11 mouse cellular contexts compared by ENCODE assay signal in the genomic region with DNA sequence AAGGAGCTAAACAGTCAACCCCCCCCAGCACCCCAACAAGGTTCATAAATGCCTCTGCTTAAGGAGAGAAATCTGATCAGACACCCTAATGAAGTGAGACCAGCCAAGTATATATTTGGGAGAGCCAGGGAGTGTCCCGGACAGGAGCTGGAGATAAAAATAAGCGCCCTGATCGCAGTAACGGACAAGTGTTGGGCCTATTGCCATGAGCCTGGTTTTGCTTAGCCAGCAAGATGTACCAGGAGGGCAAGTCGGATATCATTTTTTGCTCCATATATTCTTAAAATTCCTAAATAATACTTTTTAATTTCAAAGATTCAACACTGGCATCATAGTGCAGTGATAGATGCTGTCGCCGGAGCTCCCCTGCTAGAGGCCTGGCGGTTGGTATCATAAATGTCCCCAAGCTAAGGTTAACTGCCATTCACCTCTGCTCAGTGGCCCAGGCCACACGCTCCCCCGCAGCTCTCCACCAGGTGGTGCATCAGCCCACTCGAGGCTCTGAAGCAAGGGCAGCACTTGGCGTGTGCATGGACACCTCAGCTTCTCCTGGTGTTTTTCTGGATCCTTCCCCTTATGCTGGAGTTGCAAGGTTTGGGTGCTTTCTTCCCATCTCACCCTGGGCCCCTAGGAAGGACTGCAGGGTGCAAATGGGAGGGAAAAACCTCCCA. TPM values are rescaled to one million over a fixed set of nuclear protein-coding genes. Genes with fewer than 3 reads are reported as not detected.
DNase-seq lines count a peak whose midpoint lies in the region; ATAC-seq and TF ChIP-seq lines count a peak whose summit lies in the region.
"Had no signal": no experiment of that assay in that cellular context is flagged by ENCODE, and none has a peak within 500 bp of the region (broad histone marks: within the 10 kb centered on the region; RNA-seq: fewer than 3 reads in every experiment).

No protein-coding gene starts in this region.

- peak in 1 of 2 experiments; percentile 26 for DNase-seq in heart, adult 2 months
- DNase-seq in 416B (ENCODE audit: low read depth) = peak; percentile 45
- DNase-seq in liver, embryonic 14.5 days (ENCODE audit: low read depth in 3 of 3, low spot score in 3 of 3) = no peak
- no peak for DNase-seq in ovary, adult 18-20 months (ENCODE audit: low spot score)
- no peak for DNase-seq in layer of hippocampus, adult 9-10 months (ENCODE audit: low spot score)
- no peak for DNase-seq in layer of hippocampus, postnatal 36 days
- DNase-seq: lung, postnatal 10 days had no signal

- H3K4me2 ChIP-seq in heart, embryonic 11.5 days = no peak overlapping the region
- no peak overlapping the region for H3K4me2 ChIP-seq in liver, embryonic 14.5 days (ENCODE audit: low read depth)
- H3K4me2 ChIP-seq: hindbrain, embryonic 15.5 days had no signal

- TF ChIP-seq POLR2A in heart, adult 2 months (IDR thresholded peaks at IDR 0.05; ENCODE audit: insufficient read depth, low read depth, low read length) = no peak
- TF ChIP-seq POLR2A in bone marrow, adult 2 months (IDR thresholded peaks at IDR 0.05; ENCODE audit: borderline replicate concordance, control insufficient read depth, low read depth, low read length) = no peak

- H3K79me2 ChIP-seq in heart, adult 2 months (replicated peaks; ENCODE audit: control insufficient read depth, insufficient read depth, low read length) = no peaks in the 10 kb centered on the region

- no peak for ATAC-seq in heart, embryonic 11.5 days (replicated peaks; ENCODE audit: insufficient number of reproducible peaks, low FRiP score, low TSS enrichment)
- ATAC-seq in liver, embryonic 14.5 days (ENCODE audit: insufficient read depth) = no peak

- H3K27me3 ChIP-seq in heart, adult 2 months (ENCODE audit: control insufficient read depth, insufficient read depth, low read length) = peaks cover 5% of the 10 kb centered on the region
- H3K27me3 ChIP-seq in heart, embryonic 11.5 days (ENCODE audit: control insufficient read depth, insufficient read depth, low read length) = peaks cover 13% of the 10 kb centered on the region
- peaks cover 21% of the 10 kb centered on the region for H3K27me3 ChIP-seq in liver, embryonic 14.5 days (ENCODE audit: control insufficient read depth, insufficient read depth, low read length)

- no peak overlapping the region for H3K27ac ChIP-seq in heart, adult 2 months
- H3K27ac ChIP-seq in heart, embryonic 11.5 days (ENCODE audit: low read depth, low read length) = no peak overlapping the region
- H3K27ac ChIP-seq in bone marrow, adult 2 months (ENCODE audit: control insufficient read depth, insufficient read depth, low read depth, low read length, poor library complexity) = no peak overlapping the region
- no peak overlapping the region for H3K27ac ChIP-seq in liver, embryonic 14.5 days
- H3K27ac ChIP-seq: hindbrain, embryonic 15.5 days had no signal

- peak; percentile 47 for TF ChIP-seq CTCF in heart, adult 2 months (IDR thresholded peaks at IDR 0.05)
- peak; percentile 66 for TF ChIP-seq CTCF in bone marrow, adult 2 months (IDR thresholded peaks at IDR 0.05; ENCODE audit: control insufficient read depth, insufficient read depth, low read length)
- TF ChIP-seq CTCF in liver, embryonic 14.5 days (IDR thresholded peaks at IDR 0.05; ENCODE audit: low read depth) = peak; percentile 73

- TF ChIP-seq EP300 in heart, adult 2 months (IDR thresholded peaks at IDR 0.05; ENCODE audit: insufficient read depth, low read depth, low read length) = no peak
- no peak for TF ChIP-seq EP300 in liver, embryonic 14.5 days (IDR thresholded peaks at IDR 0.05; ENCODE audit: low read depth)

- H3K9me3 ChIP-seq in heart, embryonic 11.5 days (replicated peaks; ENCODE audit: control insufficient read depth, low read length) = no peaks in the 10 kb centered on the region
- no peaks in the 10 kb centered on the region for H3K9me3 ChIP-seq in liver, embryonic 14.5 days (ENCODE audit: control insufficient read depth, low read length)
- H3K9me3 ChIP-seq: hindbrain, embryonic 15.5 days had no signal

- intact Hi-C loops in heart, adult 2 months (cut with DNase I) = no loop called here

- no peaks in the 10 kb centered on the region for H3K4me1 ChIP-seq in heart, adult 2 months (ENCODE audit: control insufficient read depth, insufficient read depth, low read length)
- H3K4me1 ChIP-seq in heart, embryonic 11.5 days (ENCODE audit: control insufficient read depth, insufficient read depth, low read length) = peaks cover 46% of the 10 kb centered on the region
- no peaks in the 10 kb centered on the region; the same call in 1 of the 2 replicates for H3K4me1 ChIP-seq in bone marrow, adult 2 months (ENCODE audit: control insufficient read depth, insufficient read depth, low read length)
- peaks cover 0 to 4% of the 10 kb centered on the region in 2 experiments; a peak in 1 of 4 replicates for H3K4me1 ChIP-seq in liver, embryonic 14.5 days (replicated peaks; ENCODE audit: control insufficient read depth in 2 of 2, insufficient read depth in 2 of 2, low read length in 1 of 2)

- WGBS in heart, adult 2 months = 40% methylated on average over 12 of the region's 12 CpGs
- 37% methylated on average over 12 of the region's 12 CpGs for WGBS in heart, embryonic 11.5 days (ENCODE audit: insufficient replicate concordance)
- WGBS in bone marrow, adult 2 months = 55% methylated on average over 12 of the region's 12 CpGs
- WGBS in liver, embryonic 14.5 days (ENCODE audit: insufficient replicate concordance) = 51% methylated on average over 12 of the region's 12 CpGs

- no peaks in the 10 kb centered on the region for H3K36me3 ChIP-seq in heart, adult 2 months (ENCODE audit: control insufficient read depth, insufficient read depth, low read length)
- no peaks in the 10 kb centered on the region for H3K36me3 ChIP-seq in heart, embryonic 11.5 days (ENCODE audit: control insufficient read depth, insufficient read depth, low read length)
- no peaks in the 10 kb centered on the region for H3K36me3 ChIP-seq in liver, embryonic 14.5 days (replicated peaks; ENCODE audit: control insufficient read depth, insufficient read depth, low read depth)
- H3K36me3 ChIP-seq: hindbrain, embryonic 15.5 days had no signal

- H3K4me3 ChIP-seq in heart, adult 2 months = no peak overlapping the region
- no peak overlapping the region for H3K4me3 ChIP-seq in heart, embryonic 11.5 days (ENCODE audit: low read depth, low read length)
- H3K4me3 ChIP-seq in bone marrow, adult 2 months (replicated peaks; ENCODE audit: control insufficient read depth, low read depth, low read length) = peak overlapping the region; percentile 11
- no peak overlapping the region for H3K4me3 ChIP-seq in liver, embryonic 14.5 days (ENCODE audit: insufficient read depth in 1 of 2, low read depth in 2 of 2, low read length in 2 of 2)
- H3K4me3 ChIP-seq: hindbrain, embryonic 15.5 days had no signal

- no peak overlapping the region for H3K9ac ChIP-seq in heart, adult 2 months (ENCODE audit: low read depth, low read length)
- no peak overlapping the region for H3K9ac ChIP-seq in heart, embryonic 11.5 days (ENCODE audit: low read depth, low read length)
- H3K9ac ChIP-seq in liver, embryonic 14.5 days (replicated peaks) = no peak overlapping the region
- H3K9ac ChIP-seq: hindbrain, embryonic 15.5 days had no signal

RNA-seq across cellular contexts. Expression of gene Lin28a, which starts 5.6 kb away (rescaled TPM):
- total RNA-seq in heart, adult 2 months (2021) = not detected
- not detected in 2 replicates for polyA plus RNA-seq in heart, adult 2 months (2012; rRNA removed)
- 0.21 and 0.30 TPM in 2 replicates for polyA plus RNA-seq in heart, embryonic 11.5 days (2014; fragmentation: Nextera tagmentation; extraction: Ambion mirVana)
- 3.6 and 29.6 TPM in 2 replicates for polyA plus RNA-seq in bone marrow, adult 2 months (2011; ENCODE audit: insufficient read depth, insufficient read length, low replicate concordance, missing spikeins)
- polyA plus RNA-seq in liver, embryonic 14.5 days (2012; rRNA removed) = 0.70 and 0.95 TPM in 2 replicates
- 0.28 and 0.42 TPM in 2 replicates for polyA plus RNA-seq in liver, embryonic 14.5 days (2014; fragmentation: Nextera tagmentation; extraction: Ambion mirVana)
- not detected for total RNA-seq in layer of hippocampus, postnatal 36 days (2021)
- polyA plus RNA-seq: embryonic facial prominence, embryonic 14.5 days had no signal

RNA-seq across cellular contexts. Expression of gene Dhdds, which starts 12.3 kb away (rescaled TPM):
- 10 to 100 TPM; 28.3 to 28.8 TPM for total RNA-seq in heart, adult 2 months (2021)
- polyA plus RNA-seq in heart, adult 2 months (2012; rRNA removed) = 21.6 and 34.2 TPM in 2 replicates
- polyA plus RNA-seq in heart, embryonic 11.5 days (2014; fragmentation: Nextera tagmentation; extraction: Ambion mirVana) = 35.3 and 35.6 TPM in 2 replicates
- 20.6 and 30.2 TPM in 2 replicates for polyA plus RNA-seq in bone marrow, adult 2 months (2011; ENCODE audit: insufficient read depth, insufficient read length, low replicate concordance, missing spikeins)
- 10.5 and 13.3 TPM in 2 replicates for polyA plus RNA-seq in liver, embryonic 14.5 days (2012; rRNA removed)
- polyA plus RNA-seq in liver, embryonic 14.5 days (2014; fragmentation: Nextera tagmentation; extraction: Ambion mirVana) = 16.8 and 17.8 TPM in 2 replicates
- total RNA-seq in layer of hippocampus, postnatal 36 days (2021) = 10 to 100 TPM; 57.8 to 62.6 TPM

RNA-seq across cellular contexts. Expression of gene Zfp683, which starts 40.6 kb away (rescaled TPM):
- total RNA-seq in heart, adult 2 months (2021) = not detected
- not detected in 2 replicates for polyA plus RNA-seq in heart, adult 2 months (2012; rRNA removed)
- not detected in 2 replicates for polyA plus RNA-seq in heart, embryonic 11.5 days (2014; fragmentation: Nextera tagmentation; extraction: Ambion mirVana)
- 1.0 TPM in 1 of 2 replicates, not detected in the other for polyA plus RNA-seq in bone marrow, adult 2 months (2011; ENCODE audit: insufficient read depth, insufficient read length, low replicate concordance, missing spikeins)
- 0.03 and 0.06 TPM in 2 replicates for polyA plus RNA-seq in liver, embryonic 14.5 days (2012; rRNA removed)
- polyA plus RNA-seq in liver, embryonic 14.5 days (2014; fragmentation: Nextera tagmentation; extraction: Ambion mirVana) = not detected in 2 replicates
- not detected for total RNA-seq in layer of hippocampus, postnatal 36 days (2021)
- polyA plus RNA-seq: embryonic facial prominence, embryonic 14.5 days; hindbrain, embryonic 15.5 days had no signal

RNA-seq across cellular contexts. Expression of gene Hmgn2, which starts 44.5 kb away (rescaled TPM):
- total RNA-seq in heart, adult 2 months (2021) = 100 to 1,000 TPM in 1 of 2 experiments, 10 to 100 TPM in 1; 92.3 to 109 TPM
- polyA plus RNA-seq in heart, adult 2 months (2012; rRNA removed) = 23.1 and 59.6 TPM in 2 replicates
- 2,081 and 2,101 TPM in 2 replicates for polyA plus RNA-seq in heart, embryonic 11.5 days (2014; fragmentation: Nextera tagmentation; extraction: Ambion mirVana)
- polyA plus RNA-seq in bone marrow, adult 2 months (2011; ENCODE audit: insufficient read depth, insufficient read length, low replicate concordance, missing spikeins) = 320 and 322 TPM in 2 replicates
- 120 and 233 TPM in 2 replicates for polyA plus RNA-seq in liver, embryonic 14.5 days (2012; rRNA removed)
- polyA plus RNA-seq in liver, embryonic 14.5 days (2014; fragmentation: Nextera tagmentation; extraction: Ambion mirVana) = 665 and 670 TPM in 2 replicates
- total RNA-seq in layer of hippocampus, postnatal 36 days (2021) = 100 to 1,000 TPM; 119 to 123 TPM

RNA-seq across cellular contexts. Expression of gene Crybg2, which starts 47.6 kb away (rescaled TPM):
- total RNA-seq in heart, adult 2 months (2021) = not detected
- polyA plus RNA-seq in heart, adult 2 months (2012; rRNA removed) = 0.49 TPM in 1 of 2 replicates, not detected in the other
- polyA plus RNA-seq in heart, embryonic 11.5 days (2014; fragmentation: Nextera tagmentation; extraction: Ambion mirVana) = 0.52 and 1.1 TPM in 2 replicates
- polyA plus RNA-seq in bone marrow, adult 2 months (2011; ENCODE audit: insufficient read depth, insufficient read length, low replicate concordance, missing spikeins) = 4.6 TPM in 1 of 2 replicates, not detected in the other
- polyA plus RNA-seq in liver, embryonic 14.5 days (2012; rRNA removed) = 0.23 TPM in 2 replicates
- 0.42 and 0.67 TPM in 2 replicates for polyA plus RNA-seq in liver, embryonic 14.5 days (2014; fragmentation: Nextera tagmentation; extraction: Ambion mirVana)
- 1 to 10 TPM; 1.2 to 1.8 TPM for total RNA-seq in layer of hippocampus, postnatal 36 days (2021)
